Mouse (Mus musculus) G1E (cell line): ENCODE measurements at regions not wholly inside any gene's neighbourhood (a gene's known extent, or its start where the extent isn't known, plus 50 kb on each side); places are given as distances from the start of the nearest gene placed in this dataset.

Source experiments
- ATAC-seq: 2 replicates; pipeline ENCODE4 v1.8.0; 2016; ENCODE audit warnings: mild to moderate bottlenecking; ENCODE audit not compliant: insufficient number of reproducible peaks, poor library complexity, low FRiP score, severe bottlenecking; ENCODE audit errors: extremely low read depth
- DNase-seq: peaks from one replicate; pipeline ENCODE4 v3.0.0; 2012; ENCODE audit warnings: low spot score
- H3K27me3 ChIP-seq: 2 replicates; pipeline ENCODE4 v1.6.1; 2012; ENCODE audit warnings: mild to moderate bottlenecking, low read length, inconsistent platforms; ENCODE audit not compliant: insufficient read depth
- H3K36me3 ChIP-seq: replicated peaks from 2 replicates; pipeline ENCODE3; 2012; ENCODE audit warnings: mild to moderate bottlenecking, inconsistent platforms
- H3K4me1 ChIP-seq: 2 replicates; pipeline ENCODE4 v1.6.1; 2012; ENCODE audit warnings: low read depth, low read length, inconsistent platforms, mixed read lengths; ENCODE audit not compliant: insufficient read depth
- H3K4me3 ChIP-seq: 2 replicates; pipeline ENCODE4 v1.5.1; 2012; ENCODE audit warnings: low read depth, mild to moderate bottlenecking, inconsistent platforms, low read length, moderate library complexity, mixed read lengths
- H3K9me3 ChIP-seq: replicated peaks from 2 replicates; pipeline ENCODE4 v1.6.1; 2012; ENCODE audit warnings: inconsistent platforms
- CTCF ChIP-seq: IDR thresholded peaks from 2 replicates; pipeline ENCODE4 v1.5.1; 2012; ENCODE audit warnings: low read depth, low read length, inconsistent platforms, mixed read lengths
- GATA1 ChIP-seq: IDR thresholded peaks from 2 replicates; pipeline ENCODE4 v1.6.1; 2012; ENCODE audit warnings: borderline replicate concordance, low read length, inconsistent platforms, mixed read lengths
- GATA2 ChIP-seq: IDR thresholded peaks from 2 replicates; pipeline ENCODE4 v1.6.1; 2012; ENCODE audit warnings: low read depth, low read length, inconsistent platforms, borderline replicate concordance
- POLR2AphosphoS5 ChIP-seq: IDR thresholded peaks from 2 replicates; pipeline ENCODE4 v1.6.1; 2012; ENCODE audit warnings: low read depth, low read length, inconsistent platforms; ENCODE audit not compliant: insufficient replicate concordance
- TAL1 ChIP-seq: conservative IDR thresholded peaks from 2 replicates; pipeline ENCODE4 v1.6.1; 2012; ENCODE audit warnings: low read depth, low read length, inconsistent platforms, mixed read lengths

DNA sequence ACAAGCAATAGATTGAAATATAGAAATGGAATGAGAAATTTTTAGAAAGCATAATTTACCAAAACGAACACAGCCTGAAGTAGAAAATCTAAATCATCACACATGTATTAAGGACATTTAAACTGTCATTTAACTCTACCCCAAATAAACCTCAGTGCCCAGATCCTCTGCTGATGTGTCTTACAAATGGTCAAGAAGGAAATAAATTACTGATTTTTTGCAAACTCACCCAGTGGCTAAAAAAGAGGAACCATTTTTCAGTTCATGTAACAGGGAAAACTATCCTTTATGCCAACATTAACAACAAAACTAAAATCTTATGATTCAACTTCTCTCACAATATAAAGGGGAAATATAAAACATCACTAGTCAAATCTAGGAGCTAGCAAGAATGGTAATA is 275.2 kb upstream of the Eci2 start:
- no peak for TF ChIP-seq CTCF
- no peak for TF ChIP-seq GATA1
- TF ChIP-seq GATA2 = no peak
- no peak for TF ChIP-seq POLR2AphosphoS5
- TF ChIP-seq TAL1 = no peak
- no peaks in the 10 kb centered on the region for H3K36me3 ChIP-seq
- no peaks in the 10 kb centered on the region for H3K4me1 ChIP-seq
- no peak for ATAC-seq
- no peak for DNase-seq
- no peak overlapping the region for H3K4me3 ChIP-seq
- H3K27me3 ChIP-seq = no peaks in the 10 kb centered on the region
- H3K9me3 ChIP-seq = no peaks in the 10 kb centered on the region

DNA sequence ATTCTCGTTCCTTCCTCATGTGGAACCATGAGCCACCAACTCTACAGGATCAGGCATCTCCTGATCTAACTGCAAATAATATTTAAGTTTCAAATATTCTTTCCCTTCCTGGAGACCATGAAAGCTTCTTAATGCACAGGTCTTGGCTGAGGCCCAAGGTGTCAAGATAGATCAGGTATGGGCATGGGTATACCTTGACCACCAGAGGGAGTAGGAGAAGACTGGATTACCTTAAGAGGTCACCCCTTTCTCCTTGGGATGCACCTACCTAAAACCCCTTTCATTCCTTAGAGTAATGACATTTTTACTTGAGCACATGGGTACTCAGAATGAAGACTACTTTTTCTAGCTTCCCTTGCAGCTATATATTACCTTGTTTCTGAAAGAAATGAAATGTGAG is 289.9 kb upstream of the Eci2 start:
- no peaks in the 10 kb centered on the region for H3K36me3 ChIP-seq
- no peaks in the 10 kb centered on the region for H3K9me3 ChIP-seq
- no peak overlapping the region for H3K4me3 ChIP-seq
- DNase-seq (no peak), ATAC-seq (no peak)
- TF ChIP-seq POLR2AphosphoS5 = no peak
- H3K4me1 ChIP-seq = no peaks in the 10 kb centered on the region
- peaks cover 2% of the 10 kb centered on the region; the same call in 1 of the 2 replicates for H3K27me3 ChIP-seq

DNA sequence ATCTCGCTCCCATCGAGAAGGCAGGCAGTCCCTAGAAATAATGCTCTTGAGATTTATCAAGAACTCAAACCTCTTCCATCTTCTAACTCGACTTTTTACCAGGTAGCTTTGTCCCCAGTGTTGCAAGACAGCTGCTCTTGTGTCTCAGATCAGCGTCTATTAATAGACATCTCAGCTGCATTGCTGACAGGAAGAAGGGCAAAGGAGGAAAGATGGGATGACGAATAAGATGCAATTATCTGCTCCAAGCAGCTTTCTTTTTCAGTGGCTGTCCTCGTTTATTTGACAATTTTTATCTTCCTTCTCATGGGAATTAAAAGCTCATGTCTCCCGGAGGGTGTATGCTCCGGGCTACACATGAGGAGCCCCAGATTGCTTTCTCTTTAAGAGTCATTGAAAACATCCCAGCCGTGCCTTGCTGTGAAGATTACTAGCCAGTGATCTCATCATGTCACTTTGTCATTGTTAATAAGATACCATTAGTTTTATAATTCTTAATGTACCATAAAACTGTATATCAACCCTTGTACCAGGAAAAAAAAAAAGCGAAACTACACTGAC is 299.9 kb upstream of the Eci2 start:
- no peak overlapping the region for H3K4me3 ChIP-seq
- peaks cover 11% of the 10 kb centered on the region for H3K27me3 ChIP-seq
- ATAC-seq (no peak), DNase-seq (no peak)
- no peaks in the 10 kb centered on the region for H3K36me3 ChIP-seq
- no peak for TF ChIP-seq POLR2AphosphoS5
- TF ChIP-seq CTCF = no peak
- no peak for TF ChIP-seq GATA1
- TF ChIP-seq GATA2 = no peak
- no peak for TF ChIP-seq TAL1
- no peaks in the 10 kb centered on the region for H3K9me3 ChIP-seq
- no peaks in the 10 kb centered on the region for H3K4me1 ChIP-seq

DNA sequence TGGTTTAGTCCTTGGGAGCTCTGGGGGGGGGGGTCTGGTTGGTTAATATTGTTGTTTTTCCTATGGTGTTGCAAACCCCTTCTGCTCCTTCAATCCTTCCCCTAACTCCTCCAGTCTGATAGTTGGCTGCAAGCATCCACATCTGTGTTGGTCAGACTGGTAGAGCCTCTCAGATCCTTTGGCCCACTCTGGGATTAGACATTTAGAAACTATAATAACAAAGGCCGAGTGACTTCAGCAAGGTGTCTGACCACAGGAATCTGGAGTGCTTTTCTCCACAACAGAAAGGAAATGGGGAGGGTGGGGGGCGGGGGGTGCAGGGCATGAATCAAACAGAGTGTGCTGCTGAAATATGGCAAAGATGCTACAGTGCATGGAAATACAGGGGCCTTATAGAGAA is 301.4 kb upstream of the Eci2 start:
- TF ChIP-seq CTCF (no peak), TAL1 (no peak), POLR2AphosphoS5 (no peak), GATA1 (no peak), GATA2 (no peak)
- DNase-seq (no peak), ATAC-seq (no peak)
- no peak overlapping the region for H3K4me3 ChIP-seq
- no peaks in the 10 kb centered on the region for H3K9me3 ChIP-seq
- peaks cover 11% of the 10 kb centered on the region for H3K27me3 ChIP-seq
- H3K36me3 ChIP-seq = no peaks in the 10 kb centered on the region
- H3K4me1 ChIP-seq = no peaks in the 10 kb centered on the region

DNA sequence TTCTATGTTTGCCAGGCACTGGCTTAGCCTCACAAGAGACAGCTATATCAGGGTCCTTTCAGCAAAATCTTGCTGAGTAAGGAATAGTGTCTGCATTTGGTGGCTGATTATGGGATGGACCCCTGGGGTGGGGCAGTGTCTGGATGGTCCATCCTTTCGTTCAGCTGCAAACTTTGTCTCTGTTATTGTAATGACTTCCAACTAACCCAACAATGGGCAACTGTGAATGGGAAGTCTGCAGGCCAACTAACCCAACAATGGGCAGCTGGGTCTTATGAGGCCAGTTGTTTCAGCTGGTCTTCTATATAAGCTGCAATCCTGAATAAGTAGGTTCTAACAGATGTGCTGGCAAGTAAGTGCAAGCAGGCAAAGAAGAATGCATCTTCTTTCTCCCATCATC is 304.0 kb upstream of the Eci2 start:
- DNase-seq = no peak
- no peaks in the 10 kb centered on the region for H3K4me1 ChIP-seq
- ATAC-seq = no peak
- no peak overlapping the region for H3K4me3 ChIP-seq
- TF ChIP-seq TAL1 (no peak), GATA2 (no peak), CTCF (no peak), POLR2AphosphoS5 (no peak), GATA1 (no peak)
- H3K36me3 ChIP-seq = no peaks in the 10 kb centered on the region
- H3K27me3 ChIP-seq = peaks cover 14% of the 10 kb centered on the region
- no peaks in the 10 kb centered on the region for H3K9me3 ChIP-seq

DNA sequence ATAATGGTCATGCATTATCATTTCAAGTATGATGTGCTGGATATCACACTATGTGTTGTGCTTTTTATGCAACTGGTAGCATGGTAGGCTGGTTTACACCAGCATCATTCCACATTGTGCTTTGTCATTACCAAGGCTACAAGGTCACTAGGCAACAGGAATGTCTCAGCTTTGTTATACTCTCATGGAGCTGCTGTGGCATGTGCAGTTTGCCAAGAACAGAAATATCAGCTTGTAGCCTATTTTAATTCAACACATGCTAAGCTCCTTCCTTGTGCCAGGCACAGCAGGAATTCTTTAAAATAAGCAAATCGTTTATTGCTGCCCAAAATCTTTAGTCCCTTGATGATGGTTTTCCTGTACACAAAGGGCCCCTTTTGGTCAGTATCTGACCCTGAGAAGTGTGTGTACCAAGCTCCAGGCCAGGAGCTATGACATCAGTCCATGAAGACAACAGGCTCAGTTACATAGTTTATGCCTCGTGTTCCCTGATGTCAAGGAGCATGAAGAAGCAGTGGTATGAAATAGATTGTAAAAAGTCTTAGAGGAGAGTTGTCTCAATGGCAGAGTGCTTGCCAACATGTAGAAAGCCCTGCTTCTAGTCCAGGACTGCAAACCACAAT is 314.0 kb upstream of the Cdyl start:
- no peak for TF ChIP-seq GATA1
- TF ChIP-seq TAL1 = no peak
- no peak for TF ChIP-seq CTCF
- TF ChIP-seq GATA2 = no peak
- TF ChIP-seq POLR2AphosphoS5 = no peak
- ATAC-seq = no peak

DNA sequence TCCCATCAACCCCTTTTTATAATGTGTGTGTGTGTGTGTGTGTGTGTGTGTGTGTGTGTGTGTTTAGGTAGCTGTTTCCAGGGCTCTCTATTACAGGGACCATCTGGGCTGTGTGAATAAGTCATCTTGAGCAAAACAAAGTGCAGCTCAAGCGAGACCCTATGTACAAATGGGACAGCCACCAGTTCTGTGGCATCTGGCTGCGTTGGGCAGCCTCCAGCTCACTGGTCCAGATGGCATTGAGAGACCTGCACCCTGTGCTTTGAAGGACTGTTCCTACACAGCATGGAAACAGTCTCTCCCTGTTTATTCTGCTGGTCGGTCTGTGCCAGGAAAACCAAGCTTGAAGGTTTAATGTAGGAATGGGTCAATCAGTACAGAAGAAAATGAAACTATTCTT is 311.4 kb upstream of the Cdyl start:
- TF ChIP-seq TAL1 = no peak
- no peak for TF ChIP-seq GATA1
- no peak for TF ChIP-seq GATA2
- no peak for TF ChIP-seq CTCF
- TF ChIP-seq POLR2AphosphoS5 = no peak
- no peak for ATAC-seq
- peaks cover 3% of the 10 kb centered on the region; the same call in 1 of the 2 replicates for H3K4me1 ChIP-seq

More for the DNA sequence above, 314.0 kb upstream of the Cdyl start:
- H3K36me3 ChIP-seq = no peaks in the 10 kb centered on the region
- H3K9me3 ChIP-seq = no peaks in the 10 kb centered on the region
- H3K27me3 ChIP-seq = 0 out of 2 replicates have a peak, but pooled peaks cover 6% of the 10 kb centered on the region
- H3K4me1 ChIP-seq = peaks cover 3% of the 10 kb centered on the region; the same call in 1 of the 2 replicates
- DNase-seq = no peak
- H3K4me3 ChIP-seq = no peak overlapping the region

More for the DNA sequence above, 311.4 kb upstream of the Cdyl start:
- 0 out of 2 replicates have a peak, but pooled peaks cover 6% of the 10 kb centered on the region for H3K27me3 ChIP-seq
- no peaks in the 10 kb centered on the region for H3K9me3 ChIP-seq
- H3K36me3 ChIP-seq = no peaks in the 10 kb centered on the region
- no peak for DNase-seq
- H3K4me3 ChIP-seq = no peak overlapping the region
